8 mouse cellular contexts compared by ENCODE assay signal in genomic region chr1:60098024-60098781, GRCm38 (mm10). TPM values are rescaled to one million over a fixed set of nuclear protein-coding genes. Genes with fewer than 3 reads are reported as not detected.
A peak's percentile ranks its signal among the peaks of the same experiment; 100 is the strongest.
DNase-seq lines count a peak whose midpoint lies in the region; ATAC-seq and TF ChIP-seq lines count a peak whose summit lies in the region.

TSS of gene Carf (plus strand) at chr1:60098247.
TSS of gene Wdr12 (minus strand) at chr1:60098645.

- H3K4me2 ChIP-seq in embryonic facial prominence, embryonic 15.5 days (replicated peaks), result peak within 1 kb of the TSS; percentile 65
- peak within 1 kb of the TSS; percentile 71 for H3K4me2 ChIP-seq in limb, embryonic 14.5 days (replicated peaks; ENCODE audit: low read depth, low read length, severe bottlenecking)
- H3K4me2 ChIP-seq in midbrain, postnatal 0 days (ENCODE audit: low read depth, low read length, poor library complexity, severe bottlenecking), result peak within 1 kb of the TSS; percentile 76

- no peaks in the 10 kb centered on the region for H3K4me1 ChIP-seq in bone marrow, adult 2 months (ENCODE audit: control insufficient read depth, insufficient read depth, low read length)
- H3K4me1 ChIP-seq in embryonic facial prominence, embryonic 15.5 days, result peaks cover 5% of the 10 kb centered on the region
- H3K4me1 ChIP-seq in limb, embryonic 14.5 days (ENCODE audit: control insufficient read depth, insufficient read depth, low read length), result 0 out of 2 replicates have a peak, but pooled peaks cover 4% of the 10 kb centered on the region
- peaks cover 6% of the 10 kb centered on the region; the same call in 1 of the 2 replicates for H3K4me1 ChIP-seq in midbrain, postnatal 0 days (ENCODE audit: insufficient read depth, low read length)

- DNase-seq in 416B (ENCODE audit: low read depth), result peak; percentile 98
- DNase-seq in heart, adult 8-10 months (ENCODE audit: low spot score), result peak; percentile 98
- peak; percentile 98 for DNase-seq in kidney, adult 9 months
- DNase-seq in limb, embryonic 14.5 days (ENCODE audit: low spot score), result peak; percentile 98
- DNase-seq in midbrain, postnatal 0 days (ENCODE audit: low spot score), result peak; percentile 98
- DNase-seq in spleen, postnatal 14 days (ENCODE audit: low spot score in 2 of 2), result peak; percentile 91 to 95

- no peaks in the 10 kb centered on the region for H3K9me3 ChIP-seq in embryonic facial prominence, embryonic 15.5 days (replicated peaks)
- H3K9me3 ChIP-seq in limb, embryonic 14.5 days (ENCODE audit: control insufficient read depth, low read length), result no peaks in the 10 kb centered on the region
- no peaks in the 10 kb centered on the region for H3K9me3 ChIP-seq in midbrain, postnatal 0 days (ENCODE audit: low read length)

- H3K27me3 ChIP-seq in embryonic facial prominence, embryonic 15.5 days, result no peaks in the 10 kb centered on the region
- no peaks in the 10 kb centered on the region for H3K27me3 ChIP-seq in limb, embryonic 14.5 days (ENCODE audit: control insufficient read depth, insufficient read depth, low read length)
- H3K27me3 ChIP-seq in midbrain, postnatal 0 days (ENCODE audit: insufficient read depth, low read length), result no peaks in the 10 kb centered on the region

- peaks cover 12% of the 10 kb centered on the region for H3K36me3 ChIP-seq in embryonic facial prominence, embryonic 15.5 days
- H3K36me3 ChIP-seq in limb, embryonic 14.5 days (ENCODE audit: control insufficient read depth, insufficient read depth, low read length), result peaks cover 8% of the 10 kb centered on the region
- H3K36me3 ChIP-seq in midbrain, postnatal 0 days (ENCODE audit: insufficient read depth, low read length), result no peaks in the 10 kb centered on the region

- TF ChIP-seq CTCF in bone marrow, adult 2 months (IDR thresholded peaks at IDR 0.05; ENCODE audit: control insufficient read depth, insufficient read depth, low read length), result peak; percentile 21; the same call in 1 of the 2 replicates
- TF ChIP-seq CTCF in midbrain, postnatal 0 days (IDR thresholded peaks at IDR 0.05), result peak; percentile 33

- peak; percentile 98 for ATAC-seq in embryonic facial prominence, embryonic 15.5 days (ENCODE audit: insufficient number of reproducible peaks, low FRiP score, low TSS enrichment, low read depth)
- peak; percentile 98 for ATAC-seq in limb, embryonic 14.5 days (ENCODE audit: low FRiP score, low read depth)
- peak; percentile 97 for ATAC-seq in midbrain, postnatal 0 days (ENCODE audit: low FRiP score)

- peak within 1 kb of the TSS; percentile 69 for H3K4me3 ChIP-seq in bone marrow, adult 2 months (replicated peaks; ENCODE audit: control insufficient read depth, low read depth, low read length)
- H3K4me3 ChIP-seq in embryonic facial prominence, embryonic 15.5 days (replicated peaks), result peak within 1 kb of the TSS; percentile 96
- H3K4me3 ChIP-seq in limb, embryonic 14.5 days (replicated peaks; ENCODE audit: low read length), result peak within 1 kb of the TSS; percentile 66
- peak within 1 kb of the TSS; percentile 95 for H3K4me3 ChIP-seq in midbrain, postnatal 0 days (ENCODE audit: low read depth, low read length)

- H3K9ac ChIP-seq in embryonic facial prominence, embryonic 15.5 days, result peak within 1 kb of the TSS; percentile 93
- H3K9ac ChIP-seq in limb, embryonic 14.5 days (ENCODE audit: low read depth, low read length, severe bottlenecking), result peak within 1 kb of the TSS; percentile 85
- H3K9ac ChIP-seq in midbrain, postnatal 0 days (replicated peaks; ENCODE audit: low read length, poor library complexity, severe bottlenecking), result peak within 1 kb of the TSS; percentile 99

- WGBS in bone marrow, adult 2 months, result under 1% methylated on average over 71 of the region's 71 CpGs
- under 1% methylated on average over 69 of the region's 71 CpGs for WGBS in embryonic facial prominence, embryonic 15.5 days
- under 1% methylated on average over 50 of the region's 71 CpGs for WGBS in limb, embryonic 14.5 days
- under 1% methylated on average over 65 of the region's 71 CpGs for WGBS in midbrain, postnatal 0 days

- TF ChIP-seq POLR2A in bone marrow, adult 2 months (IDR thresholded peaks at IDR 0.05; ENCODE audit: borderline replicate concordance, control insufficient read depth, low read depth, low read length), result peak; percentile 67; the same call in 1 of the 2 replicates
- peak; percentile 93; the same call in 1 of the 2 replicates for TF ChIP-seq POLR2A in limb, embryonic 14.5 days (IDR thresholded peaks at IDR 0.05; ENCODE audit: borderline replicate concordance, extremely low read depth, insufficient read depth, insufficient read length)

- H3K27ac ChIP-seq in bone marrow, adult 2 months (ENCODE audit: control insufficient read depth, insufficient read depth, low read depth, low read length, poor library complexity), result peak within 1 kb of the TSS; percentile 93
- peak within 1 kb of the TSS; percentile 99 for H3K27ac ChIP-seq in embryonic facial prominence, embryonic 15.5 days (replicated peaks)
- peak within 1 kb of the TSS; percentile 96 for H3K27ac ChIP-seq in limb, embryonic 14.5 days (replicated peaks; ENCODE audit: low read depth, low read length)
- H3K27ac ChIP-seq in midbrain, postnatal 0 days (ENCODE audit: low read depth, low read length), result peak within 1 kb of the TSS; percentile 99

RNA-seq across cellular contexts. Expression of gene Carf, which starts in this region (rescaled TPM):
- 1.5 and 3.6 TPM in 2 replicates for polyA plus RNA-seq in bone marrow, adult 2 months (2011; ENCODE audit: insufficient read depth, insufficient read length, low replicate concordance, missing spikeins)
- 6.2 and 7.4 TPM in 2 replicates for polyA plus RNA-seq in embryonic facial prominence, embryonic 15.5 days (2015; fragmentation: Nextera tagmentation; extraction: Ambion mirVana)
- total RNA-seq in heart, adult 8-10 months (2022), result 10 to 100 TPM in 1 of 4 experiments, 1 to 10 TPM in 3; 6.0 to 12.4 (median 7.1) TPM
- 9.0 and 9.3 TPM in 2 replicates for polyA plus RNA-seq in limb, embryonic 14.5 days (2012; rRNA removed)
- 8.6 and 9.4 TPM in 2 replicates for polyA plus RNA-seq in limb, embryonic 14.5 days (2014; fragmentation: Nextera tagmentation; extraction: Ambion mirVana)
- 19.0 and 23.4 TPM in 2 replicates for total RNA-seq in midbrain, postnatal 0 days (2014; rRNA removed)
- polyA plus RNA-seq in midbrain, postnatal 0 days (2015; fragmentation: Nextera tagmentation; extraction: Ambion mirVana), result 8.0 and 8.4 TPM in 2 replicates

RNA-seq across cellular contexts. Expression of gene Wdr12, which starts in this region (rescaled TPM):
- polyA plus RNA-seq in bone marrow, adult 2 months (2011; ENCODE audit: insufficient read depth, insufficient read length, low replicate concordance, missing spikeins), result 13.7 and 23.6 TPM in 2 replicates
- polyA plus RNA-seq in embryonic facial prominence, embryonic 15.5 days (2015; fragmentation: Nextera tagmentation; extraction: Ambion mirVana), result 39.6 and 41.1 TPM in 2 replicates
- total RNA-seq in heart, adult 8-10 months (2022), result 10 to 100 TPM; 10.8 to 12.6 (median 11.8) TPM
- 19.3 and 23.4 TPM in 2 replicates for polyA plus RNA-seq in limb, embryonic 14.5 days (2012; rRNA removed)
- polyA plus RNA-seq in limb, embryonic 14.5 days (2014; fragmentation: Nextera tagmentation; extraction: Ambion mirVana), result 39.6 and 44.8 TPM in 2 replicates
- total RNA-seq in midbrain, postnatal 0 days (2014; rRNA removed), result 14.4 and 20.0 TPM in 2 replicates
- 46.4 and 47.6 TPM in 2 replicates for polyA plus RNA-seq in midbrain, postnatal 0 days (2015; fragmentation: Nextera tagmentation; extraction: Ambion mirVana)

Comparison
In these comparisons a context has a peak if more than half of its experiments do, and no peak if none do; other contexts are left out.
1. Peak in every context shown above with its lines: DNase-seq, ATAC-seq, H3K4me3 ChIP-seq and H3K27ac ChIP-seq.